Mouse (Mus musculus) heart, embryonic 15.5 days (tissue): ENCODE data around the gene Inhbb. TPM values are rescaled to one million over a fixed set of nuclear protein-coding genes. Genes with fewer than 3 reads are reported as not detected.

Source experiments
- ATAC-seq: fragments of 200-750 bp; cut with Nextera tagmentation; replicated peaks from 2 replicates; pipeline ENCODE4 v1.8.0; 2017; ENCODE audit warnings: low read depth, moderate TSS enrichment; ENCODE audit not compliant: insufficient number of reproducible peaks, insufficient read depth, low FRiP score
- H3K27ac ChIP-seq: fragments of 300-500 bp; sonication (generic); 2 replicates; pipeline ENCODE4 v1.5.1; 2015; ENCODE audit warnings: mild to moderate bottlenecking, inconsistent platforms
- H3K27me3 ChIP-seq: fragments of 300-500 bp; sonication (generic); 2 replicates; pipeline ENCODE4 v1.6.1; 2015; ENCODE audit warnings: inconsistent platforms
- H3K36me3 ChIP-seq: fragments of 300-500 bp; sonication (generic); 2 replicates; pipeline ENCODE4 v1.6.1; 2015; ENCODE audit warnings: mild to moderate bottlenecking, inconsistent platforms
- H3K4me1 ChIP-seq: fragments of 300-500 bp; sonication (generic); replicated peaks from 2 replicates; pipeline ENCODE4 v1.6.1; 2015; ENCODE audit warnings: inconsistent platforms
- H3K4me2 ChIP-seq: fragments of 300-500 bp; sonication (generic); 2 replicates; pipeline ENCODE4 v1.6.1; 2015; ENCODE audit warnings: inconsistent platforms, mild to moderate bottlenecking, moderate library complexity
- H3K4me3 ChIP-seq: fragments of 300-500 bp; sonication (generic); 2 replicates; pipeline ENCODE4 v1.5.1; 2015; ENCODE audit warnings: mild to moderate bottlenecking, inconsistent platforms
- H3K9ac ChIP-seq: fragments of 300-500 bp; sonication (generic); 2 replicates; pipeline ENCODE4 v1.6.1; 2015; ENCODE audit warnings: mild to moderate bottlenecking, inconsistent platforms
- H3K9me3 ChIP-seq: fragments of 300-500 bp; sonication (generic); replicated peaks from 2 replicates; pipeline ENCODE4 v1.6.1; 2016; ENCODE audit warnings: inconsistent platforms
- WGBS: fragments of 180-500 bp; shearing (Covaris S2); methylation state at CpG from one replicate; pipeline ENCODE4 v1.1.7; 2015; ENCODE audit warnings: mixed read lengths; 5-methylcytosine and 5-hydroxymethylcytosine counted together
- polyA plus RNA-seq: library from polyadenylated mRNA; unstranded; fragments of >200 nt; fragmentation: Nextera tagmentation; extraction: Ambion mirVana; gene quantifications from 2 replicates; pipeline ENCODE4 v1.2.1, GENCODE M21; 2015

Gene Inhbb
- polyA plus RNA-seq, result 0.48 and 0.62 TPM in 2 replicates

GRCm38 (mm10) chr1:119421576-119422421 is at the start of gene Inhbb:
Gene Inhbb, minus strand, starts transcription at chr1:119422248.
- 0 out of 2 replicates have a peak, but pooled peaks have one; percentile 29 for ATAC-seq
- WGBS, result under 1% methylated on average over 80 of the region's 92 CpGs
- Histone ChIP-seq H3K27ac (no peak within 1 kb of the TSS), H3K4me2 (peak within 1 kb of the TSS; percentile 100), H3K36me3 (no peaks in the 10 kb centered on the region), H3K9ac (peak within 1 kb of the TSS; percentile 74), H3K27me3 (peaks cover 85% of the 10 kb centered on the region), H3K9me3 (no peaks in the 10 kb centered on the region), H3K4me3 (peak within 1 kb of the TSS; percentile 76), H3K4me1 (peaks cover 29% of the 10 kb centered on the region)

GRCm38 (mm10) chr1:119463386-119463785 is 41.3 kb upstream of the Inhbb start:
- no peaks in the 10 kb centered on the region for H3K27me3 ChIP-seq
- H3K9me3 ChIP-seq, result no peaks in the 10 kb centered on the region
- H3K4me1 ChIP-seq, result 0 out of 2 replicates have a peak, but pooled peaks cover 6% of the 10 kb centered on the region
- WGBS, result 57% methylated on average over 2 of the region's 2 CpGs
- no peak overlapping the region for H3K4me2 ChIP-seq
- ATAC-seq, result no peak
- peaks cover 6% of the 10 kb centered on the region; the same call in 1 of the 2 replicates for H3K36me3 ChIP-seq
- no peak overlapping the region for H3K27ac ChIP-seq
- H3K4me3 ChIP-seq, result no peak overlapping the region
- H3K9ac ChIP-seq, result no peak overlapping the region

- ATAC-seq, result no peak
- no peak overlapping the region for H3K4me3 ChIP-seq
- H3K4me2 ChIP-seq, result no peak overlapping the region
- peaks cover 12% of the 10 kb centered on the region; the same call in 1 of the 2 replicates for H3K4me1 ChIP-seq
- no peak overlapping the region for H3K9ac ChIP-seq
- H3K27ac ChIP-seq, result no peak overlapping the region
- H3K27me3 ChIP-seq, result peaks cover 6% of the 10 kb centered on the region; the same call in 1 of the 2 replicates
- no peaks in the 10 kb centered on the region for H3K9me3 ChIP-seq
- WGBS, result 84% methylated on average over 2 of the region's 2 CpGs
- no peaks in the 10 kb centered on the region for H3K36me3 ChIP-seq
Observed at GRCm38 (mm10) chr1:119460062-119460461, 38.0 kb upstream of the Inhbb start.

DNA sequence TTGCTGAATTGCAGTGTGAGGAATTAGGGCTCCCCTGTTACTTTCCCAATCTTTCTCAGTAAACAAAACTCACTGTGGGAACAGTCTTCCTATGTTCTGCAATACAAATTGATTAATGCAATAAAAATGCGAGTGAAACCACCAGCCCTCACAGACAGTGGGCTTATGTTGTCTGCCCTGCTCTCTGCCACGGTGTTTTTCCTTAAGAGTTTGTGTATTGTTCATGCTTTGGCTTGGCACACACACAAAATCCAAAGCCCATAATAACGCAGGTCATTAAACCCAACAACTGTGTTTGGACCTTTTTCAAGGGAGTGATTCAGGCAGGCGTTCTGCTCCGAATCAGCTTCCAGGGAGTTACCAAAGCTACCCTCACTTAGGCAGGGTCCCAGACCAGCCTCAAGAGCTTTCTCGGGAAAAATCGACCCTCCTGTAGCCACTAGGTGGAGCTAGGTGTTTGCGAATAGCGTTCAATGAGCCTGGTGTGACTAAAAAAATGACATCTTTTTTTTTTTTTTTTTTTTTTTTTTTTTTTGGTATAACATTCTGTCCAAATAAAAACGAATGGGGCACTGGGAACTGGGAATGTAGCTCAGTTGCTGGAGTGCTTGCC is 36.1 kb upstream of the Inhbb start:
- Histone ChIP-seq H3K4me3 (no peak overlapping the region), H3K4me2 (peak overlapping the region; percentile 37; the same call in 1 of the 2 replicates), H3K9me3 (no peaks in the 10 kb centered on the region), H3K27me3 (peaks cover 6% of the 10 kb centered on the region; the same call in 1 of the 2 replicates), H3K4me1 (peaks cover 12% of the 10 kb centered on the region; the same call in 1 of the 2 replicates), H3K9ac (no peak overlapping the region), H3K27ac (no peak overlapping the region), H3K36me3 (no peaks in the 10 kb centered on the region)
- no peak for ATAC-seq
- 11% methylated on average over 10 of the region's 10 CpGs for WGBS

GRCm38 (mm10) chr1:119457528-119457855 is 35.4 kb upstream of the Inhbb start:
- Histone ChIP-seq H3K4me2 (peak overlapping the region; percentile 53), H3K27me3 (peaks cover 6% of the 10 kb centered on the region; the same call in 1 of the 2 replicates), H3K9ac (no peak overlapping the region), H3K27ac (no peak overlapping the region), H3K9me3 (no peaks in the 10 kb centered on the region), H3K4me3 (peak overlapping the region; percentile 13; the same call in 1 of the 2 replicates), H3K4me1 (peaks cover 7% of the 10 kb centered on the region; the same call in 1 of the 2 replicates), H3K36me3 (no peaks in the 10 kb centered on the region)
- no peak for ATAC-seq
- 42% methylated on average over 5 of the region's 5 CpGs for WGBS

- Histone ChIP-seq H3K9ac (no peak overlapping the region), H3K4me1 (peaks cover 5% of the 10 kb centered on the region; the same call in 1 of the 2 replicates), H3K9me3 (no peaks in the 10 kb centered on the region), H3K36me3 (no peaks in the 10 kb centered on the region), H3K27ac (no peak overlapping the region), H3K4me3 (peak overlapping the region; percentile 13), H3K27me3 (peaks cover 6% of the 10 kb centered on the region; the same call in 1 of the 2 replicates), H3K4me2 (peak overlapping the region; percentile 53)
- ATAC-seq, result no peak
- 31% methylated on average over 19 of the region's 19 CpGs for WGBS
Observed at GRCm38 (mm10) chr1:119456671-119457527, 34.9 kb upstream of the Inhbb start.

DNA sequence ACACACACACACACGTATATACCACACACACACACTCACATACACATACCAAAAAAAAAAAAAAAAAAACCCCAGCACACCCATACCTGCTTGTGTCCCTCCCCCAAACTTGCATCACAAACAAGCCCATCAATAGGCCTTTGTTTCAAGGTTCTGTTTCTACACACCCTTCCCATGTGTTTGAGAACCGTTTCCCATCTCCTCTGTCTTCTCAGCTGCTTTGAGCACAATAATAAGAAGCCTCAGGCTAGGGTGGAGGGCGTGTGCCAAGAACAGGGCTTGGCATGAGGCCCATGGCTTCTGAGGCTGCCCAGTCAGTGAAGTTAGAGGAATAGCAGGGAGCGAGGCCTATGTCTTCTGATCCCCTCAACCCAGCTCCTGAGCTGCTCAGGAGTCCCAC is 31.7 kb upstream of the Inhbb start:
- Histone ChIP-seq H3K27ac (no peak overlapping the region), H3K9me3 (no peaks in the 10 kb centered on the region), H3K36me3 (no peaks in the 10 kb centered on the region), H3K4me2 (no peak overlapping the region), H3K9ac (no peak overlapping the region), H3K4me1 (peaks cover 5% of the 10 kb centered on the region; the same call in 1 of the 2 replicates), H3K4me3 (no peak overlapping the region), H3K27me3 (peaks cover 6% of the 10 kb centered on the region; the same call in 1 of the 2 replicates)
- 53% methylated on average over 3 of the region's 4 CpGs for WGBS
- ATAC-seq, result no peak

DNA sequence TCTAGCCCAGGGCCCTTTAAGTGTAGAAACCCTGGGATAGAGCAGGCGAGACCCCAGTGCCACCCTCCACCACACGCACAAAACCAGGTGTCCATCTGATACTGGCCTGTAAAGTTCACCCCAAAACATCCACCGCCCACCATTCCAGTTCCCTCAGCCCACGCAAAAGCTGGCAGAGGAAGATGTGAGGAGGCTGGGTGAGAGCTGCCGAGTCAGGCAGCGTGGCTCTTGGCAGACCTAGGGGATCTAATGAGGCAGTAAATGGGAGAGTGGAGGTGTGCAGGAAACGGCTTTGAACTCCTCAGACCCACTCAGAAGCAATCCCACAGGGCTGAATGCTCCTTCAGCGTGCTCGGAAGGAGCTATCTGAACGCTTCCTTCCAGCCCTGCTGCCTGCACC is 29.4 kb upstream of the Inhbb start:
- Histone ChIP-seq H3K27me3 (peaks cover 6% of the 10 kb centered on the region; the same call in 1 of the 2 replicates), H3K9ac (no peak overlapping the region), H3K36me3 (no peaks in the 10 kb centered on the region), H3K4me1 (peaks cover 7% of the 10 kb centered on the region), H3K4me2 (no peak overlapping the region), H3K4me3 (no peak overlapping the region), H3K27ac (no peak overlapping the region), H3K9me3 (no peaks in the 10 kb centered on the region)
- WGBS, result 57% methylated on average over 10 of the region's 10 CpGs
- no peak for ATAC-seq

- 77% methylated on average over 10 of the region's 10 CpGs for WGBS
Observed at GRCm38 (mm10) chr1:119450651-119451345, 28.8 kb upstream of the Inhbb start.

DNA sequence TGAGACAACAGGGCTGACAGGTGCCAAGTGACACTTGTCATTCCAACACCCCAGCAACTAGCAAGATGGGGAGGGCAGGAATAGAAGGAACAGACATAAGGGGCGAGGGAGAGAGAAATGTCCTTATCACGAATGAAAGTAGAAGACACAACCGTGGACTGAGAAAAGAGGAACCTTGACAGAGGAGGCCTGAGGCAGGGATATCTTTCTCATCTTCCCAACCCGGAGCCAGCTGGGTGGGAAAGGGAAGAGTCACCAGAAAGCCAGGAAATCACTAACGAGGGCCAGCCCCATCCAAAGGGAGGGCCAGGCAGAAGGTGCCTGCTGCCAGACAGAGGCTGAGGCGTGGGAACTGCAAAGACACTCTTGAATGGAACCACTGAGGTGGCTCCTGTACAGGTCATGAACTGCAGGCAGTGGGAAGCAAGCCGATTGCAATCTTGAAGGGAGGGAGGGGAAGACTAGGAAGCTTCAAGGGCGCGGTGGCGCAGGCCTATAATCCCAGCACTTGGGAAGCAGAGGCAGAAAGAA is 24.8 kb upstream of the Inhbb start:
- ATAC-seq, result no peak
- no peak overlapping the region for H3K4me3 ChIP-seq
- 51% methylated on average over 10 of the region's 10 CpGs for WGBS
- H3K9me3 ChIP-seq, result no peaks in the 10 kb centered on the region
- H3K9ac ChIP-seq, result no peak overlapping the region
- H3K36me3 ChIP-seq, result no peaks in the 10 kb centered on the region
- peaks cover 11% of the 10 kb centered on the region for H3K4me1 ChIP-seq
- no peak overlapping the region for H3K4me2 ChIP-seq
- H3K27ac ChIP-seq, result no peak overlapping the region
- no peaks in the 10 kb centered on the region for H3K27me3 ChIP-seq

More at GRCm38 (mm10) chr1:119450651-119451345, 28.8 kb upstream of the Inhbb start:
- Histone ChIP-seq H3K27me3 (peaks cover 1% of the 10 kb centered on the region; the same call in 1 of the 2 replicates), H3K9ac (no peak overlapping the region), H3K36me3 (no peaks in the 10 kb centered on the region), H3K4me1 (peaks cover 11% of the 10 kb centered on the region), H3K4me2 (no peak overlapping the region), H3K9me3 (no peaks in the 10 kb centered on the region), H3K27ac (no peak overlapping the region), H3K4me3 (no peak overlapping the region)
- ATAC-seq, result no peak
